Mouse (Mus musculus) mouse trophoblast stem cell (cell line): ENCODE results near the gene Ergic1.

Experiments used
- in situ Hi-C, 2 experiments: fragments of 300-500 bp; cut with MseI, MboI; formaldehyde crosslinking; loops; 2 replicates in 1 of 2; 3 replicates in 1 of 2; pipeline ENCODE4 v1.15.1; 2025

The Ergic1 gene

GRCm38 (mm10) chr17:26537722-26538471 is 23.4 kb upstream of the Ergic1 start:
- in situ Hi-C loops, result no loop called here

GRCm38 (mm10) chr17:26540083-26540482 is 21.2 kb upstream of the Ergic1 start:
- in situ Hi-C loops, result no loop called here

- in situ Hi-C loops, result no loop called here
Observed at GRCm38 (mm10) chr17:26544319-26544963, 16.8 kb upstream of the Ergic1 start.

- in situ Hi-C loops, result loop anchor here in 1 of 2 experiments (5.0 kb wide), 1 partner anchor 40 kb away; no protein-coding TSS in a partner anchor
Observed at GRCm38 (mm10) chr17:26547771-26548170, 13.5 kb upstream of the Ergic1 start.

- in situ Hi-C loops, result loop anchor here in 1 of 2 experiments (5.0 kb wide), 1 partner anchor 41 kb away; no protein-coding TSS in a partner anchor
Observed at GRCm38 (mm10) chr17:26548566-26548965, 12.7 kb upstream of the Ergic1 start.

- in situ Hi-C loops, result loop anchor here in 1 of 2 experiments (5.0 kb wide), 1 partner anchor 42 kb away; no protein-coding TSS in a partner anchor
Observed at GRCm38 (mm10) chr17:26549148-26549809, 12.0 kb upstream of the Ergic1 start.

GRCm38 (mm10) chr17:26551104-26551503 is 10.2 kb upstream of the Ergic1 start:
- in situ Hi-C loops, result no loop called here

GRCm38 (mm10) chr17:26553033-26553432 is 8.3 kb upstream of the Ergic1 start:
- in situ Hi-C loops, result no loop called here

GRCm38 (mm10) chr17:26560526-26561289 is 581 bp upstream of the Ergic1 start:
- in situ Hi-C loops, result no loop called here

GRCm38 (mm10) chr17:26561651-26562181 is 427 bp downstream of the Ergic1 start, which contains the start of gene Dusp1:
Dusp1 (minus strand) TSS chr17:26562128.
- in situ Hi-C loops, result no loop called here

GRCm38 (mm10) chr17:26562292-26562691 is 1.0 kb downstream of the Ergic1 start:
- in situ Hi-C loops, result no loop called here

- in situ Hi-C loops, result no loop called here
Observed at GRCm38 (mm10) chr17:26563476-26563875, 2.2 kb downstream of the Ergic1 start.

GRCm38 (mm10) chr17:26564439-26564838 is 3.1 kb downstream of the Ergic1 start:
- in situ Hi-C loops, result no loop called here

GRCm38 (mm10) chr17:26567142-26567817 is 6.0 kb downstream of the Ergic1 start:
- in situ Hi-C loops, result no loop called here

- in situ Hi-C loops, result no loop called here
Observed at GRCm38 (mm10) chr17:26567818-26568173, 6.5 kb downstream of the Ergic1 start.

GRCm38 (mm10) chr17:26569594-26570350 is 8.5 kb downstream of the Ergic1 start:
- in situ Hi-C loops, result no loop called here

- in situ Hi-C loops, result no loop called here
Observed at GRCm38 (mm10) chr17:26570651-26571118, 9.4 kb downstream of the Ergic1 start.

GRCm38 (mm10) chr17:26571377-26571776 is 10.1 kb downstream of the Ergic1 start:
- in situ Hi-C loops, result no loop called here

GRCm38 (mm10) chr17:26572265-26572664 is 11.0 kb downstream of the Ergic1 start:
- in situ Hi-C loops, result no loop called here

- in situ Hi-C loops, result no loop called here
Observed at GRCm38 (mm10) chr17:26574118-26574517, 12.8 kb downstream of the Ergic1 start.
